ENCODE assay signal across 9 mouse cellular contexts in the genomic region with DNA sequence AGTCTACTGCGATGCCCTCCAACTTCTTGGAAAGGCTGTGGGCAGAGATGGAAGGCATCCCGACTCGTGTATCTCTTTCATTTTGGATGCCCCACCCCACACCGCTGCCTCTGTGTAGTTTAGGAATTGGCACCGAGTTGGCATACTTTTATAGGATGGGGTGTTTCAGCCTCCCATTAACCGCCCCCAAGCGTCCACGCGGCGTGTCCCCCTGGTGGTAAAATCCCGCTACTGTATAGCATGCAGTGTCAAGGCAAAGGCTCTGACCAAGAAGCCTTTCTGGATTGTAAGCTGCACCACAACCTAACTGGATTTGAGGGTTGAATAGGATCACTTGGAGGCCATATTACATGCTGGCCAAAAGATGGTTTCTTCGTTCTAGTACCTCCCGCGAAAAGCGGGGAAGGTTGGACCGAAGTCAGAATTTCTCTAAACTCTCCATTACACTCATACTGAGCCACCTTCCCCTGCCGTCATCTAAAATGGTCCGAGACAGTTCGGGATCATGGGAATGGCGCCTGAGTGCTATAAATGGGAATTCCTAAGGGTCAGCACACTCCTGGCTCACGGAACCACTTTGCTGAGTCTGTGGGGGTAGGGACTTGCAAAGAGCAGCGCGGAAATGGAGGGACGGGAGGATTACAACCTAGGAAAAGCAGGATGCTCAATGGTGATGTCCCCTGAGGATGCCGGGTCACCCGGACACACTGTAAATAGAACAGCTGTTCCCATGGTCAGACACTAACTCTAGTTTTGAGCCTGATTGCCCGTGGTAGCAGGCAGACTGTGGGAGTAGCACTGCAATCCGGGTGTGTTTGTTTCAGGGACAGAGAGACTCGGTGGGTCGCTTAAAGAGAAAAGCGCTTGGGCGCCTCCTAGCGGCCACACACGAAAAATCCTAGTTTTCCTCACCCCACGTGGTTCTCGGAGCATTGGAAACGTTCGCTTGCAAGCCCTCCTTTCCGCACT. TPM values are rescaled to one million over a fixed set of nuclear protein-coding genes. Genes with fewer than 3 reads are reported as not detected.
DNase-seq lines count a peak whose midpoint lies in the region; ATAC-seq and TF ChIP-seq lines count a peak whose summit lies in the region.
"Had no signal": no experiment of that assay in that cellular context is flagged by ENCODE, and none has a peak within 500 bp of the region (broad histone marks: within the 10 kb centered on the region; RNA-seq: fewer than 3 reads in every experiment).

No protein-coding gene starts in this region.

- no peaks in the 10 kb centered on the region for H3K9me3 ChIP-seq in liver, embryonic 11.5 days (ENCODE audit: control insufficient read depth, low read length)
- H3K9me3 ChIP-seq in stomach, embryonic 16.5 days (replicated peaks; ENCODE audit: control insufficient read depth, low read length): no peaks in the 10 kb centered on the region

- H3K36me3 ChIP-seq in liver, embryonic 11.5 days (ENCODE audit: control insufficient read depth, insufficient read depth, low read length): no peaks in the 10 kb centered on the region
- H3K36me3 ChIP-seq in stomach, embryonic 16.5 days (ENCODE audit: control insufficient read depth, insufficient read depth, low read length): no peaks in the 10 kb centered on the region

- no peaks in the 10 kb centered on the region for H3K4me1 ChIP-seq in cortical plate, adult 2 months (ENCODE audit: control insufficient read depth, insufficient read depth, low read length)
- H3K4me1 ChIP-seq in liver, embryonic 11.5 days (replicated peaks; ENCODE audit: control insufficient read depth, insufficient read depth, low read length): peaks cover 4% of the 10 kb centered on the region
- H3K4me1 ChIP-seq in stomach, embryonic 16.5 days (ENCODE audit: control insufficient read depth, insufficient read depth, low read length): 0 out of 2 replicates have a peak, but pooled peaks cover 8% of the 10 kb centered on the region

- H3K27me3 ChIP-seq in liver, embryonic 11.5 days (replicated peaks; ENCODE audit: control insufficient read depth, insufficient read depth, low read length): peaks cover 65% of the 10 kb centered on the region
- H3K27me3 ChIP-seq in stomach, embryonic 16.5 days (ENCODE audit: control insufficient read depth, insufficient read depth, low read length): peaks cover 58% of the 10 kb centered on the region

- peak; percentile 86 for DNase-seq in 3T3-L1 (ENCODE audit: low read depth, low spot score)
- peak; percentile 62 for DNase-seq in T-cell, adult 2 months (ENCODE audit: low spot score)
- DNase-seq in kidney, adult 11 months: peak; percentile 35
- DNase-seq in liver, embryonic 11.5 days (ENCODE audit: low spot score): peak; percentile 62

- H3K27ac ChIP-seq in cortical plate, adult 2 months (ENCODE audit: insufficient read depth, low read length): no peak overlapping the region
- H3K27ac ChIP-seq in liver, embryonic 11.5 days (ENCODE audit: low read depth, low read length): no peak overlapping the region
- no peak overlapping the region for H3K27ac ChIP-seq in stomach, embryonic 16.5 days (ENCODE audit: low read length)

- peak; percentile 74 for ATAC-seq in granulocyte monocyte progenitor cell, adult 5-6 weeks (replicated peaks; ENCODE audit: poor library complexity, severe bottlenecking)
- peak; percentile 66 for ATAC-seq in liver, embryonic 11.5 days (replicated peaks; ENCODE audit: low FRiP score)
- peak; percentile 39; the same call in 1 of the 2 replicates for ATAC-seq in monocyte, adult 5-6 weeks (replicated peaks; ENCODE audit: insufficient number of reproducible peaks, low FRiP score, low TSS enrichment, poor library complexity, severe bottlenecking)
- peak; percentile 68; the same call in 1 of the 2 replicates for ATAC-seq in stomach, embryonic 16.5 days (ENCODE audit: insufficient read depth, low FRiP score)

- H3K9ac ChIP-seq in liver, embryonic 11.5 days (ENCODE audit: low read depth, low read length): no peak overlapping the region
- H3K9ac ChIP-seq in stomach, embryonic 16.5 days (ENCODE audit: low read length): no peak overlapping the region

- TF ChIP-seq POLR2A in cortical plate, adult 2 months (IDR thresholded peaks at IDR 0.05; ENCODE audit: extremely low read depth, insufficient read depth, low read length): no peak

- H3K4me2 ChIP-seq in liver, embryonic 11.5 days: peak overlapping the region; percentile 71
- H3K4me2 ChIP-seq in stomach, embryonic 16.5 days (ENCODE audit: low read depth, low read length): peak overlapping the region; percentile 49

- 2% methylated on average over 39 of the region's 39 CpGs for WGBS in liver, embryonic 11.5 days
- WGBS in stomach, embryonic 16.5 days: under 1% methylated on average over 39 of the region's 39 CpGs

- H3K4me3 ChIP-seq in cortical plate, adult 2 months (ENCODE audit: insufficient read depth, low read length): peak overlapping the region; percentile 9; the same call in 1 of the 2 replicates
- H3K4me3 ChIP-seq in liver, embryonic 11.5 days (ENCODE audit: low read depth, low read length): peak overlapping the region; percentile 42
- peak overlapping the region; percentile 24 for H3K4me3 ChIP-seq in stomach, embryonic 16.5 days (replicated peaks; ENCODE audit: low read length)
- H3K4me3 ChIP-seq: erythroblast, embryonic 14.5 days had no signal

- peak; percentile 48 for TF ChIP-seq CTCF in cortical plate, adult 2 months (IDR thresholded peaks at IDR 0.05; ENCODE audit: extremely low read depth, insufficient read depth, low read length)

RNA-seq across cellular contexts. Expression of a gene that starts 15.7 kb away (rescaled TPM):
- polyA plus RNA-seq in cortical plate, adult 2 months (2012; rRNA removed): 6.1 and 8.0 TPM in 2 replicates
- total RNA-seq in granulocyte monocyte progenitor cell, adult 5-6 weeks (2014; fragmentation: Nextera tagmentation): not detected in 2 replicates
- total RNA-seq in granulocyte monocyte progenitor cell, adult 5-6 weeks (2017): not detected in 2 replicates
- polyA plus RNA-seq in liver, embryonic 11.5 days (2014; fragmentation: Nextera tagmentation; extraction: Ambion mirVana): 0.12 and 0.26 TPM in 2 replicates
- not detected in 3 replicates for total RNA-seq in monocyte, adult 5-6 weeks (2017)
- polyA plus RNA-seq in stomach, embryonic 16.5 days (2015; fragmentation: Nextera tagmentation; extraction: Ambion mirVana): 1.0 and 1.5 TPM in 2 replicates
- polyA plus RNA-seq: erythroblast, embryonic 14.5 days had no signal

Comparison
In these comparisons a context has a peak if more than half of its experiments do, and no peak if none do; other contexts are left out.
1. DNase-seq: peak in every context shown above with its lines; median percentile 86 in 3T3-L1; 62 in T-cell, adult 2 months; 62 in liver, embryonic 11.5 days; 35 in kidney, adult 11 months.